Mouse (Mus musculus) embryonic facial prominence, embryonic 11.5 days (tissue): ENCODE results near the gene Rasgrf1. TPM values are rescaled to one million over a fixed set of nuclear protein-coding genes. Genes with fewer than 3 reads are reported as not detected.

Source experiments
- ATAC-seq: fragments of 200-750 bp; cut with Nextera tagmentation; replicated peaks from 2 replicates; pipeline ENCODE4 v1.8.0; 2017; ENCODE audit warnings: low read depth; ENCODE audit not compliant: insufficient number of reproducible peaks, low FRiP score, low TSS enrichment
- DNase-seq: peaks from one replicate; pipeline ENCODE4 v3.0.0-alpha.2; 2015; ENCODE audit warnings: low spot score
- H3K27ac ChIP-seq: fragments of 300-500 bp; sonication (generic); replicated peaks from 2 replicates; pipeline ENCODE4 v1.5.1; 2014; ENCODE audit warnings: mild to moderate bottlenecking, low read depth, low read length, control low read depth
- H3K27me3 ChIP-seq: fragments of 300-500 bp; sonication (generic); 2 replicates; pipeline ENCODE4 v1.6.1; 2014; ENCODE audit warnings: mild to moderate bottlenecking, low read length, moderate library complexity, mixed read lengths; ENCODE audit not compliant: control insufficient read depth, insufficient read depth
- H3K36me3 ChIP-seq: fragments of 300-500 bp; sonication (generic); replicated peaks from 2 replicates; pipeline ENCODE4 v1.6.1; 2014; ENCODE audit warnings: low read depth, mild to moderate bottlenecking, low read length, moderate library complexity, mixed read lengths; ENCODE audit not compliant: control insufficient read depth, insufficient read depth
- H3K4me1 ChIP-seq: fragments of 300-500 bp; sonication (generic); 2 replicates; pipeline ENCODE4 v1.6.1; 2014; ENCODE audit warnings: low read length, mixed read lengths; ENCODE audit not compliant: control insufficient read depth, insufficient read depth
- H3K4me2 ChIP-seq: fragments of 300-500 bp; sonication (generic); 2 replicates; pipeline ENCODE4 v1.6.1; 2014; ENCODE audit warnings: low read depth, mild to moderate bottlenecking, control low read depth, low read length, moderate library complexity
- H3K4me3 ChIP-seq: fragments of 300-500 bp; sonication (generic); 2 replicates; pipeline ENCODE4 v1.5.1; 2014; ENCODE audit warnings: low read depth, low read length, control low read depth
- H3K9ac ChIP-seq: fragments of 300-500 bp; sonication (generic); replicated peaks from 2 replicates; pipeline ENCODE4 v1.6.1; 2014; ENCODE audit warnings: mild to moderate bottlenecking, control low read depth, low read length
- H3K9me3 ChIP-seq: fragments of 300-500 bp; sonication (generic); replicated peaks from 2 replicates; pipeline ENCODE4 v1.6.1; 2016; ENCODE audit warnings: mild to moderate bottlenecking, low read length, inconsistent platforms, mixed read lengths; ENCODE audit not compliant: control insufficient read depth
- WGBS: fragments of 180-500 bp; shearing (Covaris S2); extraction: QIAGEN DNeasy Blood & Tissue Kit; methylation state at CpG from one replicate; pipeline ENCODE4 v1.1.7; 2014; 5-methylcytosine and 5-hydroxymethylcytosine counted together
- polyA plus RNA-seq: library from polyadenylated mRNA; unstranded; fragments of >200 nt; fragmentation: Nextera tagmentation; extraction: Ambion mirVana; gene quantifications from 2 replicates; pipeline ENCODE4 v1.2.1, GENCODE M21; 2014

Gene Rasgrf1
- polyA plus RNA-seq, 1 experiment from 2014 or later: not detected

- H3K36me3 ChIP-seq: no peaks in the 10 kb centered on the region
- H3K4me2 ChIP-seq: no peak overlapping the region
- H3K27ac ChIP-seq: no peak overlapping the region
- WGBS: 83% methylated on average over 6 of the region's 6 CpGs
- no peaks in the 10 kb centered on the region for H3K4me1 ChIP-seq
- no peak overlapping the region for H3K4me3 ChIP-seq
- H3K9me3 ChIP-seq: no peaks in the 10 kb centered on the region
- no peaks in the 10 kb centered on the region for H3K27me3 ChIP-seq
- no peak overlapping the region for H3K9ac ChIP-seq
- no peak for DNase-seq
- ATAC-seq: no peak
These were observed 98.4 kb downstream of the Rasgrf1 start for GRCm38 (mm10) chr9:90008138-90008537.

GRCm38 (mm10) chr9:90011849-90012248, 102.1 kb downstream of the Rasgrf1 start:
- Histone ChIP-seq H3K27me3 (no peaks in the 10 kb centered on the region), H3K36me3 (no peaks in the 10 kb centered on the region), H3K9me3 (no peaks in the 10 kb centered on the region), H3K9ac (no peak overlapping the region), H3K27ac (no peak overlapping the region), H3K4me3 (no peak overlapping the region), H3K4me1 (no peaks in the 10 kb centered on the region), H3K4me2 (no peak overlapping the region)
- DNase-seq (no peak), ATAC-seq (no peak)
- WGBS: 57% methylated on average over 2 of the region's 2 CpGs

GRCm38 (mm10) chr9:90014649-90015048, 104.9 kb downstream of the Rasgrf1 start:
- Histone ChIP-seq H3K27me3 (no peaks in the 10 kb centered on the region), H3K9ac (no peak overlapping the region), H3K9me3 (no peaks in the 10 kb centered on the region), H3K4me1 (no peaks in the 10 kb centered on the region), H3K4me2 (no peak overlapping the region), H3K4me3 (no peak overlapping the region), H3K36me3 (no peaks in the 10 kb centered on the region), H3K27ac (no peak overlapping the region)
- DNase-seq (no peak), ATAC-seq (no peak)
- 83% methylated on average over 3 of the region's 3 CpGs for WGBS

- H3K27ac ChIP-seq: no peak overlapping the region
- no peak for DNase-seq
- no peak overlapping the region for H3K4me2 ChIP-seq
- H3K4me1 ChIP-seq: no peaks in the 10 kb centered on the region
- H3K9ac ChIP-seq: no peak overlapping the region
- no peaks in the 10 kb centered on the region for H3K9me3 ChIP-seq
- H3K4me3 ChIP-seq: no peak overlapping the region
- H3K36me3 ChIP-seq: no peaks in the 10 kb centered on the region
- no peak for ATAC-seq
- 78% methylated on average over 6 of the region's 6 CpGs for WGBS
- no peaks in the 10 kb centered on the region for H3K27me3 ChIP-seq
These were observed 106.5 kb downstream of the Rasgrf1 start for GRCm38 (mm10) chr9:90016204-90016603.

GRCm38 (mm10) chr9:90020866-90021265, 111.2 kb downstream of the Rasgrf1 start:
- Histone ChIP-seq H3K4me3 (no peak overlapping the region), H3K9me3 (no peaks in the 10 kb centered on the region), H3K27ac (no peak overlapping the region), H3K36me3 (no peaks in the 10 kb centered on the region), H3K9ac (no peak overlapping the region), H3K27me3 (no peaks in the 10 kb centered on the region), H3K4me1 (no peaks in the 10 kb centered on the region), H3K4me2 (no peak overlapping the region)
- 82% methylated on average over 6 of the region's 6 CpGs for WGBS
- ATAC-seq: no peak
- DNase-seq: no peak

- Histone ChIP-seq H3K4me1 (no peaks in the 10 kb centered on the region), H3K36me3 (no peaks in the 10 kb centered on the region), H3K27ac (no peak overlapping the region), H3K27me3 (no peaks in the 10 kb centered on the region), H3K4me3 (no peak overlapping the region), H3K9me3 (no peaks in the 10 kb centered on the region), H3K4me2 (no peak overlapping the region), H3K9ac (no peak overlapping the region)
- no peak for ATAC-seq
- 88% methylated on average over 4 of the region's 4 CpGs for WGBS
- DNase-seq: no peak
These were observed 111.7 kb downstream of the Rasgrf1 start for GRCm38 (mm10) chr9:90021442-90021841.

- H3K4me2 ChIP-seq: no peak overlapping the region
- WGBS: 88% methylated on average over 6 of the region's 6 CpGs
- no peak for DNase-seq
These were observed 118.0 kb downstream of the Rasgrf1 start for GRCm38 (mm10) chr9:90027709-90028108.

GRCm38 (mm10) chr9:90033922-90034321, 124.2 kb downstream of the Rasgrf1 start:
- no peak for ATAC-seq
- Histone ChIP-seq H3K9me3 (no peaks in the 10 kb centered on the region), H3K9ac (no peak overlapping the region), H3K4me2 (no peak overlapping the region), H3K4me3 (no peak overlapping the region), H3K36me3 (no peaks in the 10 kb centered on the region), H3K4me1 (no peaks in the 10 kb centered on the region), H3K27ac (no peak overlapping the region), H3K27me3 (no peaks in the 10 kb centered on the region)
- no peak for DNase-seq
- WGBS: 74% methylated on average over 4 of the region's 4 CpGs

More at GRCm38 (mm10) chr9:90027709-90028108, 118.0 kb downstream of the Rasgrf1 start:
- no peaks in the 10 kb centered on the region for H3K9me3 ChIP-seq
- no peaks in the 10 kb centered on the region for H3K36me3 ChIP-seq
- H3K4me3 ChIP-seq: no peak overlapping the region
- H3K27ac ChIP-seq: no peak overlapping the region
- ATAC-seq: no peak
- H3K27me3 ChIP-seq: no peaks in the 10 kb centered on the region
- no peak overlapping the region for H3K9ac ChIP-seq
- no peaks in the 10 kb centered on the region for H3K4me1 ChIP-seq
